Mouse (Mus musculus): Measurements from ENCODE around the gene Gm10563.

DNA sequence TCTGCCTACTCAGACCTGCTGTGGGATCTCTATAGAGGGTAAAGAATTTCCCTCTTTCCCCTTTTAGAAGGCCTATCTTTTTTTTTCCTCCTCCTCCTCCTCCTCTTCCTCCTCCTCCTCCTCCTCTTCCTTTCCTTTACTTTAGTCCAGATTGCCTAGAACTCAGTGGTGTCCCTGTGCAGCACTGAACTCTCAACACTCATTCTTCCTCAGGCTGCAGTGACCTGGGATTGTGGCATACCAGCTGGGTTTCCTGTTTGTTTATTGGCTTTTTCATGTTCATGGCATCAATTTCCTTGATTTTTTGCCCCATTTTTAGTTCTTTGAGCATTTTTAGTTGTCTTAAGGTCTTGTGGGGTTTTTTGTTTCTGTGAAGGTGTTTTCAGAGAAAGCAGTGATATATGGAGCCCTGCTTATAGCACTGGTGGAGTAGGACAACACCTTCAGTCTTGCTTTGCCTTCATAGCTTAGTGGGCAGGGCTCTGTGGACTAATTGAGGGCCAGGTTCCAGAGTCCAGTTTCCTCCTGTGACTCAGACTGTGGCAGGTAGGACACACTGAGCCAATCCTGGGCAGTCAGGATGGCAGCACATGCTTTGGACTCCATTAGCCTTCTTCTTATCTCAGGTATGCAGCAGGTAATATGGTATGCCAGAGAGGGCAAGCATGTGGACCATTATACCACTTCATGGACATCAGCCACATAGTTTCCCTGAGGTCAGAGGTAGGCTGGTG lies 9.3 kb downstream of the Gm10563 start:
- TF ChIP-seq POLR2A (IDR thresholded peaks at IDR 0.05; ENCODE audit: insufficient read length, low read depth) = no peak
- no peak for TF ChIP-seq MAX (IDR thresholded peaks at IDR 0.05; ENCODE audit: low read depth)
- no peak for TF ChIP-seq TCF12 (IDR thresholded peaks at IDR 0.05; ENCODE audit: insufficient read depth, poor library complexity, severe bottlenecking)
- no peak for TF ChIP-seq CEBPB (IDR thresholded peaks at IDR 0.05; ENCODE audit: insufficient read depth, poor library complexity, severe bottlenecking)
- no peak for TF ChIP-seq POLR2AphosphoS2 (IDR thresholded peaks at IDR 0.05; ENCODE audit: insufficient read length, low read depth)
- no peak for TF ChIP-seq SRF (IDR thresholded peaks at IDR 0.05; ENCODE audit: control insufficient read depth, insufficient read length, low read depth)
- no peak for TF ChIP-seq TCF3 (IDR thresholded peaks at IDR 0.05; ENCODE audit: insufficient read length, low read depth)
- no peak for TF ChIP-seq MYOG (IDR thresholded peaks at IDR 0.05; ENCODE audit: control insufficient read depth in 1 of 3, insufficient read depth in 1 of 3, insufficient read length in 2 of 3, low read depth in 2 of 3)
